Mouse (Mus musculus) heart, embryonic 14.5 days (tissue): Measurements from ENCODE around the gene Clcn2. TPM values are rescaled to one million over a fixed set of nuclear protein-coding genes. Genes with fewer than 3 reads are reported as not detected.
A peak's percentile ranks its signal among the peaks of the same experiment; 100 is the strongest.

Experiments used
- ATAC-seq: fragments of 200-750 bp; cut with Nextera tagmentation; 2 replicates; pipeline ENCODE4 v1.8.0; 2017; ENCODE audit warnings: low read depth, moderate TSS enrichment; ENCODE audit not compliant: insufficient number of reproducible peaks, insufficient read depth, low FRiP score
- H3K27ac ChIP-seq, 2 experiments: fragments of 200-500 bp in 1 of 2; fragments of 300-500 bp in 1 of 2; sonication (generic) in 1 of 2; replicated peaks in 1 of 2; 2 replicates each; pipeline ENCODE4 v1.5.1; 2012 to 2014; ENCODE audit warnings: low read depth in 2 of 2, low read length in 2 of 2, control low read depth in 1 of 2, mild to moderate bottlenecking in 1 of 2, mixed read lengths in 1 of 2; ENCODE audit not compliant: control insufficient read depth in 1 of 2, insufficient read depth in 1 of 2
- H3K27me3 ChIP-seq: fragments of 300-500 bp; sonication (generic); 2 replicates; pipeline ENCODE4 v1.6.1; 2014; ENCODE audit warnings: mild to moderate bottlenecking, low read length, control low read depth; ENCODE audit not compliant: control insufficient read depth, insufficient read depth
- H3K36me3 ChIP-seq: fragments of 300-500 bp; sonication (generic); 2 replicates; pipeline ENCODE4 v1.6.1; 2014; ENCODE audit warnings: mild to moderate bottlenecking, control low read depth, low read length, mixed read lengths; ENCODE audit not compliant: control insufficient read depth, insufficient read depth
- H3K4me1 ChIP-seq, 2 experiments: fragments of 200-500 bp in 1 of 2; fragments of 300-500 bp in 1 of 2; sonication (generic) in 1 of 2; 2 replicates each; pipeline ENCODE4 v1.6.1; 2012 to 2014; ENCODE audit warnings: low read length in 2 of 2, control low read depth in 1 of 2, mixed read lengths in 1 of 2; ENCODE audit not compliant: control insufficient read depth in 2 of 2, insufficient read depth in 2 of 2
- H3K4me2 ChIP-seq: fragments of 300-500 bp; sonication (generic); 2 replicates; pipeline ENCODE4 v1.6.1; 2014; ENCODE audit warnings: mild to moderate bottlenecking, low read length
- H3K4me3 ChIP-seq, 2 experiments: fragments of 200-500 bp in 1 of 2; fragments of 300-500 bp in 1 of 2; sonication (generic) in 1 of 2; 2 replicates each; pipeline ENCODE4 v1.5.1; 2012 to 2014; ENCODE audit warnings: low read length in 2 of 2, mild to moderate bottlenecking in 2 of 2, control low read depth in 1 of 2, low read depth in 1 of 2, moderate library complexity in 1 of 2; ENCODE audit not compliant: control insufficient read depth in 1 of 2, insufficient read depth in 1 of 2
- H3K9ac ChIP-seq: fragments of 300-500 bp; sonication (generic); 2 replicates; pipeline ENCODE4 v1.6.1; 2014; ENCODE audit warnings: mild to moderate bottlenecking, low read length
- H3K9me3 ChIP-seq: fragments of 300-500 bp; sonication (generic); 2 replicates; pipeline ENCODE4 v1.6.1; 2016; ENCODE audit warnings: low read length, control low read depth; ENCODE audit not compliant: control insufficient read depth
- WGBS: fragments of 180-500 bp; shearing (Covaris S2); extraction: QIAGEN DNeasy Blood & Tissue Kit; methylation state at CpG from one replicate; pipeline ENCODE4 v1.1.7; 2014; 5-methylcytosine and 5-hydroxymethylcytosine counted together
- polyA plus RNA-seq: library from polyadenylated mRNA; unstranded; fragments of >200 nt; fragmentation: Nextera tagmentation; extraction: Ambion mirVana; gene quantifications from 2 replicates; pipeline ENCODE4 v1.2.1, GENCODE M21; 2014

The Clcn2 gene
- polyA plus RNA-seq = 4.0 and 5.1 TPM in 2 replicates

GRCm38 (mm10) chr16:20717181-20717977 lies at the start of gene Clcn2, which contains the start of gene Polr2h:
TSS of gene Clcn2 (minus strand) at chr16:20717746.
TSS of gene Polr2h (plus strand) at chr16:20717665.
- Histone ChIP-seq H3K4me3 (peak within 1 kb of the TSS; percentile 63 to 64), H3K4me2 (peak within 1 kb of the TSS; percentile 96), H3K27me3 (no peaks in the 10 kb centered on the region), H3K9ac (peak within 1 kb of the TSS; percentile 81), H3K9me3 (no peaks in the 10 kb centered on the region), H3K36me3 (peaks cover 23% of the 10 kb centered on the region), H3K27ac (peak within 1 kb of the TSS; percentile 93 to 95), H3K4me1 (peaks cover 17 to 27% of the 10 kb centered on the region in 2 experiments)
- peak; percentile 75 for ATAC-seq
- WGBS = under 1% methylated on average over 62 of the region's 62 CpGs

GRCm38 (mm10) chr16:20765244-20765643 lies 47.7 kb upstream of the Clcn2 start:
- no peak for ATAC-seq
- no peak overlapping the region for H3K27ac ChIP-seq
- no peak overlapping the region for H3K4me2 ChIP-seq
- H3K4me3 ChIP-seq = no peak overlapping the region
- WGBS = 41% methylated on average over 9 of the region's 9 CpGs
- H3K36me3 ChIP-seq = no peaks in the 10 kb centered on the region
- no peaks in the 10 kb centered on the region for H3K4me1 ChIP-seq
- no peaks in the 10 kb centered on the region for H3K27me3 ChIP-seq
- no peak overlapping the region for H3K9ac ChIP-seq
- no peaks in the 10 kb centered on the region for H3K9me3 ChIP-seq

DNA sequence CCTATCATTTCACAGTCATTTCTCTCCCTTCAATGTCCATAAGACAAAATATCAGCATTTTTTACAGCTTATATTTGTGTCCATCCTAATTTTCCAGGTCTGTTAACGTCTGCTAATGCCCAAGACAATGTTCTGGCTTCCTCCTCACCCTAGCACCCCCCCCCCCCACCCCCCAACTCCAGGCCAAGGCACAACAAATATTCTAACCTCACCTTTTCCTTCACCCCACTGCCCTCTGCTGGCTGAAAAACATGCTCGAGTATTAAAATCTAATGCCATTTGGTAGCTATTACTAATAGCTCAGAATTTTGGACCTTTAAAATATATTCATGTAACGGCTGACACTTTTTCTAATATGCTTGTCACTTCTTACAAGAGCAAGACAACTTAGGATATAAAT lies 44.1 kb upstream of the Clcn2 start:
- no peak for ATAC-seq
- no peak overlapping the region for H3K4me3 ChIP-seq
- no peaks in the 10 kb centered on the region for H3K36me3 ChIP-seq
- H3K27ac ChIP-seq = no peak overlapping the region
- H3K9ac ChIP-seq = no peak overlapping the region
- H3K4me2 ChIP-seq = no peak overlapping the region
- H3K4me1 ChIP-seq = no peaks in the 10 kb centered on the region
- 8% methylated on average over 3 of the region's 3 CpGs for WGBS
- H3K9me3 ChIP-seq = no peaks in the 10 kb centered on the region
- H3K27me3 ChIP-seq = no peaks in the 10 kb centered on the region

DNA sequence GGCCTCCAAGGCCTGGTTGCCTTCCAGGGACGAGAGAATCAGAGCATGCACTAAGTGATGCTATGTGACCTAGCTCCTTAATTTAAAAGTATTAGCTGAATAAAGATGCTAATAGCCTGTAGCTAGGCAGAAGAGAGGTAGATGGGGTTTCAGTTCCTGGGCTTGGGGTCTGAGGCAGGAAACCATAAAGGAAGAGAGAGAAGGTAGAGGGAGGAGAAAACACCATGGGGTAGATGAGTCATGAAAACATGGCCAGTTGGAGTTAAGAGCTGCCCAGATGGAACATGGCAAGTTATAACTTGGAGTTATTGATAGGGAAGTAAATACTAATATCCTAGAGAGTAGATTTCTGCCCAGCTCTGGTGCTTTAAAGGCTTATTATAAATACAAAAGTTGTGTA lies 39.8 kb upstream of the Clcn2 start:
- 66% methylated on average over 1 of the region's 1 CpGs for WGBS
- H3K4me2 ChIP-seq = no peak overlapping the region
- no peaks in the 10 kb centered on the region for H3K36me3 ChIP-seq
- no peak overlapping the region for H3K9ac ChIP-seq
- no peaks in the 10 kb centered on the region for H3K27me3 ChIP-seq
- no peak for ATAC-seq
- H3K9me3 ChIP-seq = no peaks in the 10 kb centered on the region; the same call in 1 of the 2 replicates
- H3K27ac ChIP-seq = no peak overlapping the region
- no peak overlapping the region for H3K4me3 ChIP-seq
- H3K4me1 ChIP-seq = no peaks in the 10 kb centered on the region

DNA sequence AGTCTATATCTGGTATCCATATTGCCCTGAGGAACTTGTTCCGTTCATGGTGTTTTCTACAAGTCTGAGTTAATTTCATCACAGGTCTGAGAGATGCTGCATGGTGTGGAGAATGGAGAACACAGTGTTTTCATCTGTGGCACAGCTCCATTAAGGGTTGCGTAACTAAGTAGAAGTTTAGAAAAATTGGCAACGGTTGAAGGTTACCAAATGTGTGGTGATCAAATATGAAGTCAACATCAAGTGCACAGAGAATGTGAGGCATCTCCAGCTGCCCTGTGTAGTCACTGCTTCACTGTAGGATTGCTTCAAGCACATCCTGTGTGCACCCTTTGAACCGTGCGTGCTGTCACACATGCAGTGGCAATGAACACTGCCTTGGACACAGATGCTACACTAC lies 38.5 kb upstream of the Clcn2 start:
- H3K9ac ChIP-seq = no peak overlapping the region
- H3K4me1 ChIP-seq = no peaks in the 10 kb centered on the region
- H3K9me3 ChIP-seq = no peaks in the 10 kb centered on the region; the same call in 1 of the 2 replicates
- no peaks in the 10 kb centered on the region for H3K27me3 ChIP-seq
- H3K27ac ChIP-seq = no peak overlapping the region
- H3K4me3 ChIP-seq = no peak overlapping the region
- H3K36me3 ChIP-seq = no peaks in the 10 kb centered on the region
- no peak overlapping the region for H3K4me2 ChIP-seq
- ATAC-seq = no peak
- 79% methylated on average over 5 of the region's 5 CpGs for WGBS

GRCm38 (mm10) chr16:20750518-20750917 lies 33.0 kb upstream of the Clcn2 start:
- no peaks in the 10 kb centered on the region for H3K4me1 ChIP-seq
- H3K4me3 ChIP-seq = no peak overlapping the region
- ATAC-seq = no peak
- H3K4me2 ChIP-seq = no peak overlapping the region
- H3K9ac ChIP-seq = no peak overlapping the region
- H3K27ac ChIP-seq = no peak overlapping the region
- WGBS = 45% methylated on average over 8 of the region's 8 CpGs
- no peaks in the 10 kb centered on the region for H3K36me3 ChIP-seq
- no peaks in the 10 kb centered on the region; the same call in 1 of the 2 replicates for H3K9me3 ChIP-seq
- H3K27me3 ChIP-seq = 0 out of 2 replicates have a peak, but pooled peaks cover 5% of the 10 kb centered on the region

DNA sequence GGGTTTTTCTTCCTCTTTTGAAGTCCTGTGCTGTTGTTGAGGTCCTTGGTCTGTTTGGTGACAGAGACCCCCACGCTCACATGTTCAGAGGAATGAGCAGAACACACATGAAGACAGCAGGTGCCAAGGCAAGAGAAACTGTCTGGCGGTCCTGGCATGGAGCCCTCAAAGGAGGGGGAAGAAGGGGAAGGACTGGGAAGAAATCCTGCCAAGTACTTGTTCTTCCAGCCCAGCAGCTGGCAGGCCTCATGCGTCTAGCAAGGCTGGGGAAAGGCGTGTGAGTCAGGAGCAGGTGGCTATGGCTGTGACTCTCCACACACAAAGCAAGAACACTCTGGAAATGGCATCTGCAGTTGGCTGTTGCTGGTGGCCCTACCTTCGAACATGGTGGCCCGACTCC lies 29.1 kb upstream of the Clcn2 start:
- Histone ChIP-seq H3K4me1 (no peaks in the 10 kb centered on the region), H3K27me3 (0 out of 2 replicates have a peak, but pooled peaks cover 5% of the 10 kb centered on the region), H3K4me3 (no peak overlapping the region), H3K27ac (no peak overlapping the region), H3K9ac (no peak overlapping the region), H3K36me3 (no peaks in the 10 kb centered on the region), H3K9me3 (no peaks in the 10 kb centered on the region), H3K4me2 (no peak overlapping the region)
- WGBS = 65% methylated on average over 6 of the region's 6 CpGs
- no peak for ATAC-seq
